Mouse (Mus musculus): ENCODE results near the gene Galntl5.

- TF ChIP-seq ZC3H11A (IDR thresholded peaks at IDR 0.05; ENCODE audit: borderline replicate concordance, low read depth, low read length) (no peak), MAFK (IDR thresholded peaks at IDR 0.05; ENCODE audit: insufficient read depth, low read depth, low read length) (no peak), ZNF384 (IDR thresholded peaks at IDR 0.05; ENCODE audit: low read depth, low read length) (no peak), CHD2 (IDR thresholded peaks at IDR 0.05; ENCODE audit: low read depth, low read length) (no peak), HCFC1 (IDR thresholded peaks at IDR 0.05; ENCODE audit: borderline replicate concordance, insufficient read depth, low read length) (no peak)
Measured at GRCm38 (mm10) chr5:25179936-25180488, 1.2 kb upstream of the Galntl5 start.

Data from ES-E14 (cell line).